Mouse (Mus musculus) limb, embryonic 15.5 days (tissue): ENCODE measurements around the gene Gm10134. TPM values are rescaled to one million over a fixed set of nuclear protein-coding genes. Genes with fewer than 3 reads are reported as not detected.
"Not testable (repeated sequence)": the region's sequence is repeated elsewhere in the genome, so short reads cannot be mapped to it uniquely, and the experiment has no call there.

Experiments used
- ATAC-seq: fragments of 200-750 bp; cut with Nextera tagmentation; 2 replicates; pipeline ENCODE4 v1.8.0; 2017; ENCODE audit warnings: low read depth, moderate TSS enrichment; ENCODE audit not compliant: insufficient number of reproducible peaks, low FRiP score, low TSS enrichment
- H3K27ac ChIP-seq: fragments of 300-500 bp; sonication (generic); 2 replicates; pipeline ENCODE4 v1.5.1; 2015; ENCODE audit warnings: moderate library complexity, mild to moderate bottlenecking, inconsistent platforms
- H3K27me3 ChIP-seq: fragments of 300-500 bp; sonication (generic); 2 replicates; pipeline ENCODE4 v1.6.1; 2015; ENCODE audit warnings: inconsistent platforms
- H3K36me3 ChIP-seq: fragments of 300-500 bp; sonication (generic); 2 replicates; pipeline ENCODE4 v1.6.1; 2015; ENCODE audit warnings: inconsistent platforms
- H3K4me1 ChIP-seq: fragments of 300-500 bp; sonication (generic); 2 replicates; pipeline ENCODE4 v1.6.1; 2015; ENCODE audit warnings: inconsistent platforms
- H3K4me2 ChIP-seq: fragments of 300-500 bp; sonication (generic); 2 replicates; pipeline ENCODE4 v1.6.1; 2015; ENCODE audit warnings: mild to moderate bottlenecking, inconsistent platforms
- H3K4me3 ChIP-seq: fragments of 300-500 bp; sonication (generic); 2 replicates; pipeline ENCODE4 v1.5.1; 2015; ENCODE audit warnings: mild to moderate bottlenecking, inconsistent platforms
- H3K9ac ChIP-seq: fragments of 300-500 bp; sonication (generic); 2 replicates; pipeline ENCODE4 v1.6.1; 2015; ENCODE audit warnings: inconsistent platforms
- H3K9me3 ChIP-seq: fragments of 300-500 bp; sonication (generic); 2 replicates; pipeline ENCODE4 v1.6.1; 2016; ENCODE audit warnings: inconsistent platforms
- WGBS: fragments of 180-500 bp; shearing (Covaris S2); methylation state at CpG from one replicate; pipeline ENCODE4 v1.1.7; 2015; 5-methylcytosine and 5-hydroxymethylcytosine counted together
- polyA plus RNA-seq: library from polyadenylated mRNA; unstranded; fragments of >200 nt; fragmentation: Nextera tagmentation; extraction: Ambion mirVana; gene quantifications from 2 replicates; pipeline ENCODE4 v1.2.1, GENCODE M21; 2015

The Gm10134 gene
- polyA plus RNA-seq = 1.9 and 4.5 TPM in 2 replicates

DNA sequence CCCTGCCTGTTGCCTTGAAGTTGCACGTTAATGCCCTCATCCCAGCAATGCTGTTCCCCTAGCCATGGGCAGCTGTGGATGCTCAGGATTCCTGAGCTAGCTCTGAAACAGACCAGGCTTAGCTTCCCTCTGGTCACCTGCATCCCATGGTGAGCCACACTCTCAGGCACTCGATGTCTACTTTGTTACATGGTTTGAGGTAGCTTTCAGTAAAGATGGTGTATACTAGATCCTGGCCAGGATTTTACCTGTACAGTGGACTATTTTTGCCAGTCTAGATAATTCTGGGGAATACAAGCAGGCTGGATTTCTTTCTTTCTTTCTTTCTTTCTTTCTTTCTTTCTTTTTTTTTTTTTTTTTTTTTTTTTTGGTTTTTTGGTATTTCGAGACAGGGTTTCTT, at the start of gene Gm10134:
Gm10134 (plus strand) TSS at position 301 of the 400 bp plus-strand sequence.
- H3K4me2 ChIP-seq = no peak within 1 kb of the TSS
- no peak within 1 kb of the TSS for H3K27ac ChIP-seq
- no peaks in the 10 kb centered on the region for H3K4me1 ChIP-seq
- H3K27me3 ChIP-seq = no peaks in the 10 kb centered on the region
- H3K4me3 ChIP-seq = no peak within 1 kb of the TSS
- no peak within 1 kb of the TSS for H3K9ac ChIP-seq
- WGBS = 65% methylated on average over 3 of the region's 3 CpGs
- H3K9me3 ChIP-seq = no peaks in the 10 kb centered on the region
- ATAC-seq = no peak
- H3K36me3 ChIP-seq = no peaks in the 10 kb centered on the region

DNA sequence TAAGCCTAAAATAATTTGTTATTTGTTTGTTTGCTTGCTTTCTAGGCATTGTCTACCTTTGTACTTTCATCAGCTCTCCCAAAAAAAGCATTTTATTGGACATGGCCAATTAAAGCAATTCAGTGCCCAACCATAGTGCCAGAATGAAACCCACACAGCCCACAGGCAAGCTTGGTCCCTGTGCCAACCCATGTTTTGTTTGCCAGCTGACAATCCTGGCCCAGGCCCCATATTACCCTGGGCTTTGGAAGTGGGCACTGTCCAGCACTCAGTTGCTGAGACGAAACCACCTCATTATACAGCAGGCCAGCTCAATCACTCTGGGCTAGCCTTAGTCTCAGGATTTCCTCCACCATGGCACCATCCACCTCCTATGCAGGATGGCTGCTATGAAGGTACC, 49.3 kb upstream of the Gm10134 start:
- no peak overlapping the region for H3K9ac ChIP-seq
- no peak overlapping the region for H3K4me3 ChIP-seq
- no peak overlapping the region for H3K27ac ChIP-seq
- H3K9me3 ChIP-seq = no peaks in the 10 kb centered on the region
- WGBS = 72% methylated on average over 1 of the region's 1 CpGs
- ATAC-seq = no peak
- H3K4me2 ChIP-seq = no peak overlapping the region
- no peaks in the 10 kb centered on the region for H3K4me1 ChIP-seq
- H3K27me3 ChIP-seq = no peaks in the 10 kb centered on the region
- H3K36me3 ChIP-seq = peaks cover 30% of the 10 kb centered on the region

DNA sequence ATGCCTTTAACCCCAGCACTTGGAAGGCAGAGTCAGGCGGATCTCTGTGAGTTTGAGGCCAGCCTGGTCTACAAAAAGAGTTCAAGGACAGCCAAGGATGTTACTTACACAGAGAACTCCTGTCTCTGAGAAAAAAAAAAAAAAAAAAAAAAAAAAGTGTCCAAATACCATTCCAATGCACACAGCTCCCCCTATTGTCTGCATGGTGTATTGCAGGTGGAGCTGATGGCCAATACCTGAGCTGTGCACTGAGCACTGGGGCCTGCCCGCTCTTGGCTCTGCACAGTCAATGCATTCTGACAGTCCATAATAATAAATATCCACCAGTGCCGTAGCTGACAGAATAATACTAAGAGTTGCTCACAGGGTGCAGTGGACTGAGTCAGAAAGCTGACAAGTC, 42.0 kb upstream of the Gm10134 start:
- peaks cover 18% of the 10 kb centered on the region for H3K4me1 ChIP-seq
- no peak overlapping the region for H3K9ac ChIP-seq
- no peaks in the 10 kb centered on the region for H3K36me3 ChIP-seq
- no peak overlapping the region for H3K4me2 ChIP-seq
- ATAC-seq = no peak
- no peaks in the 10 kb centered on the region for H3K9me3 ChIP-seq
- 44% methylated on average over 3 of the region's 3 CpGs for WGBS
- no peak overlapping the region for H3K4me3 ChIP-seq
- H3K27ac ChIP-seq = no peak overlapping the region
- H3K27me3 ChIP-seq = no peaks in the 10 kb centered on the region

DNA sequence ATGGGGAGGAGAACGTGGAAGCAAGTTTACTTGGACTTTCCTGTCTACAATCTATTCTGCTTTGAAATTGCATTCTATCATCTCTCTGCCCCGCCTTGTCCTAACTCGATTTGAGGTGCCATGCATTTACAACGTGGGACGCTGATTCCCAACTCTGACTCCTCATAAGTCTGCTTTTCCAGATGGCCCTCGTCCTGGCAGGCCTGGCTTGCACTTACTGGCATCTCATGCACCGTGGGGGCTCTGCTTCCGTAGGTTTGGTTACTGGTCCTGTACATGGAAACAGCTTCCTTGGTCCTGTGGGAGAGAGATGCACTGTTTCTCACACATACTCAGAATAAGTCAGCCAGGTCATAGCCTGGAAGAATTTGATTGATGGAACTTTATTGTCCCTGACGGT, 41.0 kb upstream of the Gm10134 start:
- H3K27ac ChIP-seq = no peak overlapping the region
- no peak overlapping the region for H3K4me2 ChIP-seq
- no peaks in the 10 kb centered on the region for H3K27me3 ChIP-seq
- no peak overlapping the region for H3K4me3 ChIP-seq
- peaks cover 9% of the 10 kb centered on the region for H3K36me3 ChIP-seq
- WGBS = 72% methylated on average over 9 of the region's 9 CpGs
- H3K9ac ChIP-seq = no peak overlapping the region
- no peak for ATAC-seq
- H3K9me3 ChIP-seq = no peaks in the 10 kb centered on the region
- peaks cover 21% of the 10 kb centered on the region for H3K4me1 ChIP-seq

DNA sequence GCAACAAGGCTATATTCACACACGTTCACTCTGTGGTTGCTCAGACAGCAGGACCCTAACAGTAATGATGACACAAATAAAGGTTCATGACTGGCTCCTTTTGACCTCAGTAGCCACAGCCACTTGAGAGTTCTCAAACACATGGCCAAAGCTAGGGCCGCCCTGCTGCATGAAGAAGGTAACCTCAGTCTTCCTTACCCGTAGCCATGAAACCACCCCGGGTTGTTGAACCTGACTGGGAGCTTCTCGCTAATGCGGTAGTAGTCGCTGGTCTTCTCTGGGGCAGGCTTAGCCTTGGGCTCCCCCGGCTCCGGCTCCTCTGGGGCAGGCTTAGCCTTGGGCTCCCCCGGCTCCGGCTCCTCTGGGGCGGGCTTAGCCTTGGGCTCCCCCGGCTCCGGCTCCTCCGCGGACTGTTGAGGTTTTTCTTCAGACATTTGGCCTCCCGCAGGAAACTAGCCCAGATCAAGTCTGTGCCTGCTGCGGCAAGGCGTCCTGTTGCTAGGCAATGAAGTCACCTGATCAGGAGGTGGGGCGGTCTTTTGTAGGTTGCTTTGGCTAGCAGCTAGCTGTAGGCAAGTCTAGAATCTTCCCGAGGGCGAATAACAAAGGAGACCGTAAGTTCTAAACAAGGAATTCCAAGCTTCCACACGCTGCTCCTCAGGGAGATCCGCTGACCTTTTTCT, 39.9 kb upstream of the Gm10134 start, which contains the start of gene 1700007K13Rik:
1700007K13Rik (minus strand) TSS at position 497 of the 683 bp plus-strand sequence.
- no peak within 1 kb of the TSS for H3K9ac ChIP-seq
- no peaks in the 10 kb centered on the region for H3K27me3 ChIP-seq
- H3K36me3 ChIP-seq = peaks cover 20% of the 10 kb centered on the region
- H3K4me3 ChIP-seq = peak within 1 kb of the TSS; percentile 32
- H3K4me2 ChIP-seq = peak within 1 kb of the TSS; percentile 59
- H3K4me1 ChIP-seq = peaks cover 21% of the 10 kb centered on the region
- 5% methylated on average over 25 of the region's 25 CpGs for WGBS
- no peaks in the 10 kb centered on the region for H3K9me3 ChIP-seq
- ATAC-seq = peak; percentile 62; the same call in 1 of the 2 replicates
- no peak within 1 kb of the TSS for H3K27ac ChIP-seq

DNA sequence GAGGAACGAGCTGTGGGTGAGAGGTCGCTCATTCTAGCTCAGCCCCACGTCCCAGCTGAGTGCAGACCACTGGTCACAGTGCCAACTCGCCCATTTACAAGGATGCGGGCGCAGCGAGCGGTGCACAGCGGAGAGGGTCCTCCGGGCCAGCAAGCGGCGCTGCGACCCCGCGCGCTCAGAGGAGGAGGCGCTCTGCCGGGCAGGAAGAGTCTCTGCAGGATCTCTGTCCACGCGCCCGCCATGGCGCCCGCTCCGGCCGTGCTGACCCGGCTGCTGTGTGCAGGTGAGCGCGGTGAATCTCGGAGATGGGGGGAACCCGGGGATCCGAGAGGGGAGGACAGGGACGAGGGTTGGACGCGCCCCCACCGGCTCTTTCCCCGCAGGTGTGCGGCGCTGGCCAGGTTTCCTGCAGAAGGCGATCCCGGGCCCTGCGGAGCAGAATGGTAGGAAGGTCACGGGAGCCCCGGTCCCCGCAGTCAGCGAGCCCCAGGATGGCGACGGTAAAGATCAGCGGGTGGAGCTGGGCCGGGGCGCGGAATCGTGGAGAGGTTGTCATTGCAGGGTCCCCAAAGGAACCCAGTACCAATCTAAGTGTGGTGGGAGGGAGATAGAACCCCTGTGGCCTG, 37.9 kb upstream of the Gm10134 start, which contains the start of gene Mrps2:
Mrps2 (plus strand) TSS at position 207 of the 626 bp plus-strand sequence.
- H3K4me1 ChIP-seq = peaks cover 21% of the 10 kb centered on the region
- ATAC-seq = peak; percentile 84
- peak within 1 kb of the TSS; percentile 56 for H3K4me2 ChIP-seq
- 0 out of 2 replicates have a peak within 1 kb of the TSS, but pooled peaks have one; percentile 47 for H3K27ac ChIP-seq
- peak within 1 kb of the TSS; percentile 92 for H3K9ac ChIP-seq
- H3K36me3 ChIP-seq = peaks cover 38% of the 10 kb centered on the region
- H3K27me3 ChIP-seq = no peaks in the 10 kb centered on the region
- H3K4me3 ChIP-seq = peak within 1 kb of the TSS; percentile 92
- WGBS = under 1% methylated on average over 52 of the region's 52 CpGs
- H3K9me3 ChIP-seq = no peaks in the 10 kb centered on the region

DNA sequence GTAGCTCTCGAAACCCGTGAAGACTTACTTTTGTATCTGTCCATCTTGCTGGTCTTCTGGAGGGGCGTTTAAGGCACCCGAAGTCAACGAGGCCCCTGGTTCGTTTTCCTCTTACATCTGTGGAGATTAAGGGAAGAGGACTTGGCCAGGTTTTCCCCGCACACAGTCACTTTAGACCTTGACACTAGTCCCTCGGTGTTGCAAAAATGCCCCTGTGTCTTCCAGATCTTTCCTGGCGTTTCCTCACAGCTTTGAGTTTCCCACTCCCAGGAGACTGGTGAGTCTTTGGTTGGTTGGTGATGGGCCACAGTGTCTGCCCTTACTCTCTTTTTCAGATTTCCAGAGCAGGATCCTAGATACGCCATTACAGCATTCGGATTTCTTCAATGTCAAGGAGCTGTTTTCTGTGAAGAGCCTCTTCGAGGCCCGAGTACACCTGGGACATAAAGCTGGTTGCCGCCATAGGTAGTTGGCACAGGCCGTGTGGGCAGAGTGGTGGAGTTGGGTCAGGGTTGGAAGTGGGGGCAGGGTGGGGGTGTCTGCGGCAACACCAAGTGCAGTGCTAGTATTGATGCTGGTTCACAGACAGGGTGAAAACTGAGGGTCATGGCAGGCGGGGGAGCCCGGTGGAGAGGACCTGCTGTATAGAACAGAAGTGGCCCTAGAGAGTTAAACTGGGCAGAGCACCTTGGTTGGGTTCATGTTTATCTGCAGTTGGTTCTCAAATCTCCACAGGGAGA, 37.2 kb upstream of the Gm10134 start:
- Histone ChIP-seq H3K9me3 (no peaks in the 10 kb centered on the region), H3K4me1 (peaks cover 21% of the 10 kb centered on the region), H3K27ac (no peak overlapping the region), H3K27me3 (no peaks in the 10 kb centered on the region), H3K4me2 (peak overlapping the region; percentile 56), H3K4me3 (peak overlapping the region; percentile 92), H3K36me3 (peaks cover 39% of the 10 kb centered on the region), H3K9ac (peak overlapping the region; percentile 92)
- 54% methylated on average over 18 of the region's 18 CpGs for WGBS
- no peak for ATAC-seq

DNA sequence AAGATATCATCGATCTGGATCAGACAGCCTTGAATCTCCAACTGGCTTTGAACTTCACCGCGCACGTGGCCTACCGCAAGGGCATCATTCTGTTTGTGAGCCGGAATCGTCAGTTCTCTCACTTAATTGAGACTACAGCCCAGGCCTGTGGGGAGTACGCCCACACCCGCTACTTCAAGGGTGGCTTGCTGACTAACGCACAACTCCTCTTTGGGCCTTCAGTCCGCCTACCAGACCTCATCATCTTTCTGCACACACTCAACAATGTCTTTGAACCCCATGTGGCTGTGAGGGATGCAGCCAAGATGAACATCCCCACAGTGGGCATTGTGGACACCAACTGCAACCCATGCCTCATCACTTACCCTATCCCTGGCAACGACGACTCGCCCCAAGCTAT, 36.4 kb upstream of the Gm10134 start:
- H3K4me2 ChIP-seq = no peak overlapping the region
- no peak overlapping the region for H3K27ac ChIP-seq
- H3K9ac ChIP-seq = no peak overlapping the region
- H3K9me3 ChIP-seq = no peaks in the 10 kb centered on the region
- no peaks in the 10 kb centered on the region for H3K27me3 ChIP-seq
- H3K4me3 ChIP-seq = no peak overlapping the region
- peaks cover 21% of the 10 kb centered on the region for H3K4me1 ChIP-seq
- ATAC-seq = no peak
- 97% methylated on average over 14 of the region's 14 CpGs for WGBS
- H3K36me3 ChIP-seq = peaks cover 39% of the 10 kb centered on the region

DNA sequence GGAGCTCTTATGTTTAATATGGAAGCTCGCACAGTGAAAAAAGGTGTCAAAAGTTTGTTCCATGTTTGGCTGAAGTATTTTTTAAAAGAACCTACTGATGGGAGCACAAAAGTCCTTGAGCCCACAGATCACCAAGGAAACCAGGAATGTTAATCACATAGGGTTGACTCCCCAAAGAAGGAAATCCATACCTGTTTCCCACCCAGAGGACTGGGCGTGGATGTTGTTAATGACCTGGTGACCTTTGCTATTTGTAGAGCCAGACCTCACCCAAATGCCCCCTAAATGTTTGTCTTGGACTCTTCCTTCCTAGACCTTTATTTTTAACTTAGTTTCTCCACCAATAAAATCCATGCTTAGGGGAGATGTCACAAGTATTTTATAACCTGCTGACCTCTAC, 35.3 kb upstream of the Gm10134 start:
- 91% methylated on average over 2 of the region's 2 CpGs for WGBS

DNA sequence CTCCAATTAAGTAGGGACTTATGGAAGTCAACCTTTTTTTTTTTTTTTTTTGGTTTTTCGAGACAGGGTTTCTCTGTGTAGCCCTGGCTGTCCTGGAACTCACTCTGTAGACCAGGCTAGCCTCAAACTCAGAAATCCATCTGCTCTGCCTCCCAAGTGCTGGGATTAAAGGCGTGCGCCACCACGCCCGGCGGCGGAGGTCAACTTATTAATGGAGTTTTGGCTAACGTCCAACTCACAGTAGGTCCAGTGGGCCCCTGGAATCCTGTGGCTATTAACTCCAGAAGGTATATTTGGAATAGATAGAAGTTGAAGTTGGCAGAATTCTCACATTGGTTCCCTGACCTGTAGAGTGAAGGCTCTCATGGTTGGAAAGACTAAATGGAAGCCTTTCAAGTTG, 33.9 kb upstream of the Gm10134 start:
- not testable (repeated sequence) for H3K4me3 ChIP-seq, H3K9me3 ChIP-seq, H3K27ac ChIP-seq, H3K9ac ChIP-seq, H3K4me2 ChIP-seq, H3K27me3 ChIP-seq, ATAC-seq
- 94% methylated on average over 8 of the region's 8 CpGs for WGBS
- peaks cover 11% of the 10 kb centered on the region for H3K4me1 ChIP-seq
- peaks cover 39% of the 10 kb centered on the region for H3K36me3 ChIP-seq

More for the DNA sequence above, 35.3 kb upstream of the Gm10134 start:
- ATAC-seq = no peak
- Histone ChIP-seq H3K4me3 (no peak overlapping the region), H3K4me2 (no peak overlapping the region), H3K27me3 (no peaks in the 10 kb centered on the region), H3K4me1 (peaks cover 21% of the 10 kb centered on the region), H3K36me3 (peaks cover 39% of the 10 kb centered on the region), H3K27ac (no peak overlapping the region), H3K9me3 (no peaks in the 10 kb centered on the region), H3K9ac (no peak overlapping the region)

DNA sequence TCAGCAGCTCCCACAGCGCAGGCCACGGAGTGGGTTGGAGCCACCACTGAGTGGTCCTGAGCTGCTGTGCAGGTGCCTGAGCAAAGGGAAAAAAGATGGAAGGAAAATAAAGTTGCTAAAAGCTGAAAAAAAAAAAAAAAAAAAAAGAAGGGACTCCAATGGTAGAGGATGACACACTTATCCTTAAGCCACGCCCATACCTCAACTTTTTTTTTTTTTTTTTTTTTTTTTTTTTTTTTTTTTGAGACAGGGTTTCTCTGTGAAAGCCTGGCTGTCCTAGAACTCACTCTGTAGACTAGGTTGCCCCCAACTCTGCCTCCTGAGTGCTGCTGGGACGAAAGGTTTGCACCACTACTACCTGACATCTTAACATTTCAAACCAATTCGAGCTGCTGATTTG, 27.9 kb upstream of the Gm10134 start:
- not testable (repeated sequence) for H3K4me2 ChIP-seq, H3K9ac ChIP-seq, ATAC-seq, H3K36me3 ChIP-seq, H3K4me3 ChIP-seq, H3K27ac ChIP-seq, H3K9me3 ChIP-seq, H3K4me1 ChIP-seq, H3K27me3 ChIP-seq
- WGBS = 91% methylated on average over 5 of the region's 5 CpGs
